Mouse (Mus musculus) cerebellum, postnatal 25 days (tissue): ENCODE data around the gene Sema3g.

Experiments
- DNase-seq, 2 experiments: peaks; one replicate each; pipeline ENCODE4 v3.0.0; 2021; ENCODE audit warnings: mixed read lengths in 2 of 2

Sema3g gene

DNA sequence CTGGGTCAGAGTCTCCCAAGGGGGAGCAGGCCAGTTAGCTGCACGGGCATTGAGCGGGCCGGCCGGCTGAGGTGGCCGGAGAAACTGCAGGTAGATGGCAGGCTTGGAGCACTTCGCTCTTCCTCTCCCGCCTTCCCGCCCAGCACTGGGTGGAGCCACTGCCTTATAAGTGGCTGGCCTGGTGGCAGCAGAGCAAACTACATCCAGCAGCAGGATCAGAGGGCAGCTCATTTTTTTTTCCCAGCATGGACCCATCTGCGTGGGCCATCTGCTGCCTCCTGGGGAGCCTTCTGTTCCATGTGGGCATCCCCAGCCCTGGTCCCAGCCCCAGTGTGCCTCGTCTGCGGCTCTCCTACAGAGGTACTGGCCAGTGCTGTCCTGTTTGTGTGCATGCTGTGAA lies at the start of gene Sema3g:
Gene Sema3g (plus strand): TSS at position 195 of the 400 bp plus-strand sequence.
- peak; percentile 83 to 85 for DNase-seq

DNA sequence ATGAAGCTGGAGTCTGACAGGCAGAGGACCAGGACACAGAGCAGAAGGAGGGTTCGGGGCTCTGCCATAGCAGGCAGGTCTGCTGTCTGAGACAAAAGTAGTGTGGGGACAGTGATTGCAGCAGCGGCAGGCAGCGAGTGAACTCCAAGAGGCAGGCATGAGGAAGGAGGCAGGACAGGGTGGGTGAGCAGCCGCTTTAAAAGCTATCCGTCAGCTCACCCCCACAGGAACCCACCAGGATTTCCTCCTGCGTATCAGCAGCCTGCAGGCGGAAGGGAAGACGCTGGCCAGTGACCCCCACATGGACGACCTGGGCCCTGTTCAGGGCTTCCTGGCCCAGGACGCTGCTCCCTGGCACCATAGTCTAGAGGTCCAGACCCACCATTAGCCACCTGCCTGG lies 49.2 kb upstream of the Sema3g start, which contains the start of gene Stab1:
Gene Stab1 (minus strand): TSS at position 217 of the 400 bp plus-strand sequence.
- no peak for DNase-seq

DNA sequence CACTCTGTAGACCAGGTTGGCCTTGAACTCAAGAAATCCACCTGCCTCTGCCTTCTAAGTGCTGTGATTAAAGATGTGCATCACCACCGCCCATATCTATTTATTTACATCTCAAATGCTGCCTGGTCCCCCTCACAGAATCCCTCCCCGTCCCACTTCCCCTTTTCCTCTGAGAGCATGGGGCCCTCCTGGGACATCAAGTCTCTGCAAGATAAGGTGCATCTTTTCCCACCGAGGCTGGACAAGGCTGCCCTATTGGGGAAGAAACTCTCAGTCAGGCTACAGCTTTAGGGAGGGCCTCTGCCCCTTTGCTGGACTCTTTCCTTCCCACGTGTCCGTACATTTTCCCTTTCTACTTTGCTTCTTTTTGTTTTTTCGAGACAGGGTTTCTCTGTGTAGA lies 48.2 kb upstream of the Sema3g start:
- no peak for DNase-seq

DNA sequence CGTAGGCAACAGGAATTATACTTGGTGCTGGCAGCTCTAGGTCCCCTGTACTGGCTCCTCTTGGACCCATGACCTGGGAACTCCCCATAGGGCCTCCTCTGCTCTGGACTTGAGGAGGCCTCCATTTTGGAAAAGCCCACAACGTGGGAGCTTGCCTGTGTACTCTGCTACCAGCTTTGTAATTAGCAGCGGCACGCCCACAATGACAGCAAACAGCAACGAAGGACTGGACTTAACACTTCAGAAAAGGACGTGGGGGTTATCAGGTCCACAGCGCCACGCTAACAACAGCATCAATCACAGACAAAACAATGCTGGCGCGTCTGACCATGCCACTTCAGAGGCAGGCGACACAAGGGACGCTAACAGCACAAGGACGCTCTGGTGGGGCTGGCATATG lies 46.7 kb upstream of the Sema3g start:
- DNase-seq = no peak

DNA sequence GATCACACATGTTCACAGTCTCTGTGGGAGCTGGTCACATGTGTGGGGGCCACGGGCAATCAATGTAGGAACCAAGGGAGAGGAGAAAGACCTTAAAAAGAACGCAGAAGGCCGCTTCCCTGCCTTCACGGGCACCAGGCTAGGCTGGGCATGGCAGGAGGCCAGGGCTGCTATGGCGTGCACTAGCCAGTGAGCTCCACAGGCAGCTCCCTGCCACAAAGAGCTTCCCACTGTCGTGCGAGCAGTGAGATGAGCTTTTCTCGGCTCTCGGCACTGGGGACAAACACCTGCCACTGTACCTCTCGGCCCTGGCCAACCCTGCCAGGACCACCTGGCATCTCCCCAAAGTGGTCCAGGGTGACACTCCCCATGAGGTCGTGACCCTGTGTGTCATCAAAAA lies 46.3 kb upstream of the Sema3g start:
- peak; percentile 80 to 88 for DNase-seq

DNA sequence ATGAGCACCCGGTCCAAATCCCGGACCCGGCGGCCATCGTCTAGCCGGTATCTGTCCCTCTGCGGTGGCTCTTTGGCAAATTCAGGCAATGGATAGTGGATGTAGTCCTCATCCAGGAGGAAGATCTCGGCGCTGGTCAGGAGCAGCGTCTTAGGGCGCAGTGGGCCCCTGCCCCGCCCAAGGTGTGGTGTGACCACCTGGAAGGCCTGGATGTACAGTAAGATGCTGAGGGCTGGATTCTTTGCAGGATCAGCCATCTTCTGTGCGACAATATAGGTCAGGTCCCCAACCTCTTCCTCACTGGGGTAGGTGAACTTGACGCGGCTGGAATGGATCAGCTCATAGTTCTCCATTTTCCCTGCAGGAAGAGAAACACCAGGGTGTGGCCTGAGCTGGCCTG lies 45.8 kb upstream of the Sema3g start:
- DNase-seq = peak in 1 of 2 experiments; percentile 40

DNA sequence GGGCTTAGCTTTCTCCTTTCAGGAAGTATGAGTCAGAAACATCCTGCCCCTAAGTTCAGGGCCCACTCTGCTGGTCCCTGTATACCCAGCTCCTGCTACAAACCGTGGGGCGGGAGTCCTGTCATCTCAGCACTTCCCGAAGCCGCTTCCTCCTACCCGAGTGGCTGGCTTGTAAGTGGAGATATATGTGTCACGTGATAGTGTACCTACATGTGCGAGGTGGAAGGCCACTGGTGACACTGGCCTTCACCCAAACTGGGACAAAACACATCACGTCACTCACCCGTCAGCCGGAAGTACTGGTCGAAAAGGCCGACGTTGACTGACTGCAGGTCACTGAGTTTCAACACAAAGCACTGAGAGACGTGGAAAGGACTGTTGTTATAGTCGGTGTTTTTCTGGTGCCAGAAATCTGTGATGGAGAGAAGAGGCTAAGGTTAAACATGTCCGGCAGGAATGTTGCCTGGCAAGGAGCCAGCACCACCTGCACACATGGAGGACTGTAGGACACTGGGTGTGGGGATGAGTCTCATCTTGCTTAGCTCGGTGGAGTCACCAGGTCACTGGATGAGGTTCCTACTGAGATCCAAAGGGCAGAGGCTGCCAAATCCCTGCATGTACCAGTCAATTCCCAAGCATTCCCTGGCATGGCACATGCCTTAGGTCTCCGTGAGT lies 44.7 kb upstream of the Sema3g start:
- peak; percentile 73 to 82 for DNase-seq

DNA sequence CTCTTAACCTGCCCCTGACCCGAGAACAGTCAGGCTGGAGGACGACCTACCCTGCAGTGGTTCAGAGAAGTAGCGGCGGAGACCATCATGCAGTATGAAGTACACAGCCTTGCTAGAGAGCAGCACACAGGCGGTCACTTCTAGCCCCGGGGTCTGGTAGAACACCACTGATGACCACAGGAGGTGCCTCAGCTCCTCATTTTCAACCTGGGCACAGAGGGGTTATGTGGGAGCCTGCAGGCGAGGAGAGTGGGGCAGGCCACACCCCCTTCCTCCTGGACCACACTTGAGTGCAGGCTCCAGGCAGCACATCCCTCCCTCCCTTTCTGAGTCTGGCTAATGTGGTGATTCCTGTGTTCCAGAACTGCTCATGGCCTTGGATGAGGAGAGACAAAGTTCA lies 44.1 kb upstream of the Sema3g start:
- DNase-seq = no peak

DNA sequence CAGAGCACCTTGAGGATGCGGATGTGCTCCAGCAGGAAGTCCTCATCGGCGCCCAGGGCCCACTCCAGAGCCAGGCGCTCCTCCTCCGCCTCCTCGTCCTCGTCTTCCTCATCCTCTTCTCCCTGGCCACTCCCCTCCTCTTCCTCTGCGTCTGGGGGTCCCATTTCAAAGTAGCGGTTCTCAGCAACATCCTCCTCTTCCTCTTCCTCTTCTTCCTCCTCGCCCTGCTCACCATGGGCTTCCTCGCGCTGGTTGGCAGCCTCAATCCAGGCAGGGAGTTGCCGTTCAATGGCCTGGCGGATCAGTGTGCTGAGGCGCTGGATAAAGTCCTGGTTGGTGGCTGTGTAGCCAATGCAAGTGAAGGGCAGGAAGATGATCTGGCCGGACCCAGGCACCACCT lies 40.4 kb upstream of the Sema3g start:
- no peak for DNase-seq

DNA sequence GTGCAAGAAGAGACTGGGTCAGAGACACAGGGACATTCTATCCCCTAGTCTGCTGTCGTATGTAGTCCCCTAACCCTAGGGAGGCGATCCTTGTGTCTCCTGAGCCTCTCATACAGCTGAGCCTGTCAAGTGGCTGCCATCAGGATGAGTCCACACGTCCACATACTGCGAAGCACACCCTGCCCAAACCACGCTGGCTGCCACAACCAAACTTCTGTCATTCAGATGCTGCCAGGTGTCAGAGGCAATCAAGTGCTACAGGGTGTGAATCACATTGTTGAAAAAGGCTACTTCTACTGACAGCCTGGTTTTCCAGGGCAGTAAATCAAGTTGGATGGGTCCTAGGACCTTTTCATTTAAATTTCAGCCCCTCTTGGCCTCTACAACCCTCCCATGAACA lies 39.9 kb upstream of the Sema3g start:
- no peak for DNase-seq

DNA sequence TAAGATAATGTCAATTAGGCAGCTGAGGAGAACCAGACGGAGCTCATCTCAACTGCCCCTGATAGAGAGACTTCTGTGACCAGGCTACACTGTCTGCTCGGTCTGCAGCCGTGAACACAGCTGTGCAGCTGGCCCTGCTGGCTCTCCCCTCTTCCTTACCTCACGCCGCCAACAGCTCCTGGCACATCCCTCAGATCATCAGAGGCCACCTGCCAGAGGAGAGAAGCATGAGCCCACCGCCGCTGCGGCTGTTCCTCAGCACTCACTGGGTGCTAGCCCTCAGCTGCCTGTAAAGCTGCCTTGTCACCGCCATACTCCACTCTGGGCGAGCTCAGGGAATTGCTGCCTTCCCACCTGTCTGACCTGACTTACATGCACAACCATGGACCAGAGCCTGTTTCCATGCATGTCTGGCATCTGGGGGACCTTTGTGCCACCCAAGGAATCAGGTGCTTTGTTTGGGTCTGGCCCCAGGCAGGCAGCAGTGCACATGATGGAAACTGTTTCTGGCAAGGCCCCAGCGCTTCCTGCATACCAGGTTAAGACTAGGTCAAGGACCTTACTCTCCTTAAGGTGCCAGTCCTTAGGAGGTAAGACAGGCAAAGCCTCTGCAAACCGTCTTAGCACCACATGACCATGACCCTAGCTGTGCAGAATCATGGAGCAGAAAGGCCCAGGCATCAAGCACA lies 37.8 kb upstream of the Sema3g start:
- peak in 1 of 2 experiments; percentile 20 for DNase-seq

DNA sequence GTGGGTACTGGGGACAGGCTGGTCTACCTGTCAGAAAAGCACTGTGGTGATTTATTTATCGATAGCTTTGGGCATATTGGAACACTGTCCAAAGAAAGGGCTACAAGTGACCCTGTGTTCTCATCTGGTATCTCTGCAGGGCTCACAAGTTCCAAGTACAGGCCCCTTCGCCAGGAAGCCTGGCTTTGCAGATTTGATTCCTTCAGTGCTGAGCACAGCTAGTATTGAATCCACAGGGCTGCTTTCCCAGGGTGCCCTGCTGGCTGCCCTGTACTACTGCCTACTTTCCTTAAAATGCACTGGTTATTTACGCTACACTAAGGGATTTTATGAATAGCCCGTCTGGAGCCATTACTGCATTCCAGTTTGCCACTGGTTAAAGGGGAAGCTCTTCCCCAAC lies 36.1 kb upstream of the Sema3g start:
- DNase-seq = no peak

DNA sequence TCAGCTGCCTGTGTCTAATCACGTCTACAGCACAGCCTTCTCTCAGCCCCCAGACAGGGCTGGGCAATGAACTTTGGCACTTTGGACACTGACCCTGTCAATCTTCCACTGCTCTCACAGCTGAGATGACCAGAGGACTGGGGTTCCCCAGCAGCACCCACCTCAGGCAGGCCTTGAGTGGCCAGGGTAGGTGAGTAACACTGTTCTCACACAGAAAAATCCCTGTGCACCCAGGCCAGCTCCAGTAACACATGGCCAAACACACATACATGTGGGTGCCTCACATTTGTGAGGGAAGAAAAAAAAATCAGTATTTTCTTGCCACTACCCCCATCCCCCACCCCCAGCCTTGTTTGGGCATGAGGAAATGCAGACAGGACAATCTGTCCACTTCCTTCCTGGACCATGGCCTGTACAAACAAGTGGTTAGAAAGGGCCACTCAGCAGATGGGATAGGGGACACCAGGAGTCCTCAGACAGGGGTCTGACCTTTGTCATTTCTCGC lies 34.8 kb upstream of the Sema3g start:
- DNase-seq = no peak

DNA sequence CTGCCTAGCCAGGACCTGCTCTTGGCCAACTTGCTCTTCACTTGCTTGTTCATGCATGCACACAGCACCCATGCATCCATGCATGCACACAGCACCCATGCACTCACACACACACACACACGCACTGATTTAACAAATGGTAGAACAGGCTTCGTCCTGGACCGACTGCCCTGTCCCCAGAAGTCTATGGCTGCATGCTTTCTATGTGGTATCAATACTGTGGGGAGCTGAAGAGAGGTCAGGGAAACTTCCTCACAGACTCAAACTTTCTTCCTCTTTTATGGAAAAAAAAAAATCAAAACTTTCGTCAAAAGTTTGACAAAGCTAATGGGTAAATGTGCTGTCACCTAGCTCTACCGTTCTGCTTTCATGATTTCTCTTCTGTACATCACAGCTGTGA lies 34.1 kb upstream of the Sema3g start:
- no peak for DNase-seq

DNA sequence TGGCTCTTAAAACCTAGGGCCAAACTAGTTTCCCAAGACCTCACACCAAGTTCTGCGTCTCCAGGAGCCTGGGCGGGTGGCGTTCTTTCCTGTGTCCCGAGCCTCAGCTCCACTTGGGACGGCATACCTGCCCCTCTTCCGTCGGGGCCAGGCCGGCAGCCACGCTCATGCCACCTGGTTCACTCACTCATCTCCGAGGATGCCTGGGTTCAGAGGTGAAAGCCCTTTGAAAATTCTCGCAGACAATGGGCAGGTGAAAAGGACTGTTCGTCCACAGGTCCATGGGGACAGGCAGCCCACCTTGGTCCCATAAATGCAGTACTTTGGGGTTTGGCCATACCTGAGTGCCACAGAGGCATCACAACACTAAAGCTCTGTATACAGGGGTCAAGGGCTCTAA lies 33.5 kb upstream of the Sema3g start:
- peak in 1 of 2 experiments; percentile 5 for DNase-seq

DNA sequence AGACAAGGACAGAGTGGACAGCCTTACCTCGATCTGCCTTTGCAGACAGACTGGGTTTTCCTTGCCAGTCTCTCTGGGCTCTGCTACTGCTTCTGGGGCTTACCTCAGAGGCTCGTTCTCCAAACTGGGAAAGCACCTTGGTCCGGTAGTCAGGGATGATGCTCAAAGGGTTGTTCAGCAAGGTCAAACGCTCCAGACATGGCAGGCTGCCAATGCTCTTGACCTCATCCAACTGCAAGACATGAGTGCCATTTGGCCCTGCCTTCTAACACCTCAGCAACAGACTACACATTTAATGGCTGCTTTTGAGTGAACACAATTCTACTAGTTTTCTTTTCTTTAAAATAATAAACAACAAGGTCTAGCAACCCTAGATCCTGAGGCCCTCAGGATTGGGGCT lies 31.0 kb upstream of the Sema3g start:
- DNase-seq = peak; percentile 33 to 57

DNA sequence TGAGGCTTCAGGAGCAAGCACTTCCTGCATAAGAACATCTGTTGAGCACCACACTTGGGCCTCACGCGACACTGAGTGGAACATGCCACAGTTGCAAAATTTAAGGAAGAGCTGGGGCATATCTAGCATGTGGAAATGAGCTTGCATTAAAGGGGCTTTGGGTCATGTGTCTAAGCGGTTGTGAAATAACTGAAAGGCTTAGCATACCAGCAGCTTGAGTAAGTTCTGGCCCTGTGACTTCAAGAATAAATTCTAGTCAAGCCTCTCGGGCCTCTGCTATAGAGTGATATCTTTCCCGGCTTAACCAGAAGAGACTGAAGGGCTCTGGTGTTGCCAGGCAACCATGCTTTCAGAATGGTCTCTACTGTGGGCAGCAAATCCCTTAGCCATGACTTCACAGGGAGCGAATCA lies 28.9 kb upstream of the Sema3g start:
- DNase-seq = no peak

DNA sequence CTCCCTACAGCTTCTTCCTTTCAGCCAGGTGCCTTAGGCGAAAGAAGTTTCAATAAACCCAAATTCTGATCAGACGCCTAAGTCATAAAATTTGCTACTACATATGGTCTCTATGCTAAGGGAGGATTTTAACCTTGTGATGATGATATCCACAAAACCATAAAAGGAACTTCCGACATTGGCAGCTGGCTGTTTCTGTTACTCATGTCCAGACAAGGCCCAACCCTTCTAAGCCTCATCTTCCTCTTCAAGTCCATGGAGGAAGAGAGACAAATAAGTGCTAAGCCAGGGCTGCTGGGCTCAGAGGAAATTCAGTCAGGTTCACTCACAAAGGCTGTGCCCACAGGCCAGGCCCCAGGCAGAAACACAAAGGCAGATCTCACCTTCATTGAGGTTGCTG lies 28.3 kb upstream of the Sema3g start:
- DNase-seq = no peak

DNA sequence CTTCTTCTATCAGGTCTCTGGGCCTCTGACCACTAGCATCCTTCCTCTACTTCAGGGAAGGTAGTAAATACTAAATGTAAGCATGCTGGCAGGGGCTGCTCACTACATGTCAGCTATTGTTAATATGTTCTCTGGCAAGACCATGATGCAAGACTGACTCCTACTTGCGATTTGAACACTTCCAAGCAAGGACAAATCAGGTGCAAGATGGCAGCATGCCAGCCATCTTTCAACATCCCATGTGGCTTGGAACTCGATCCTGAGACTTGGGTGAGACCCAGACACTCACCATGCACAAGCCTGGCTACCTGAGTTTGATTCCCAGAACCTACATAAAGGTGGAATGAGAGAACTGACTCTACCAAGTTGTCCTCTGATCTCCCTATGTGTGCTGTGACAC lies 25.7 kb upstream of the Sema3g start:
- DNase-seq = peak; percentile 41 to 65

DNA sequence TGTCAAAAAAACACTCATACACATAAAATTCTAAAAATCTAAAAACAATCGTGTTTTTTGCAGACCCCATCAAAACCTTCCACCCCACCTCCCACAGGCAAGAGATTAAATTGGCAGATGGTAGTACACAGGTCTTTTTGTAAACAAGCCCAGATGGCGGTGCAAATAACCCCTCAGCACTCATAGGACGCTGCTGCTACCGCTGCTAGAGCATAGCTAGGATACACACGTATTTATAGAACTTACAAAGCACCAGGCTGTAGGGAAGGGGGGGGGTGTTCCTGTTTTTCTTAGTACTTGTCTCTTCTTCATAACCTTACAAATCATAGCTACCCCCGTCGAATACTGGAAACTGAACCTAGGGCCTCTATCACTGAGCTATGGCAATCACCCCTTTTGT lies 23.9 kb upstream of the Sema3g start:
- peak; percentile 36 to 49 for DNase-seq

DNA sequence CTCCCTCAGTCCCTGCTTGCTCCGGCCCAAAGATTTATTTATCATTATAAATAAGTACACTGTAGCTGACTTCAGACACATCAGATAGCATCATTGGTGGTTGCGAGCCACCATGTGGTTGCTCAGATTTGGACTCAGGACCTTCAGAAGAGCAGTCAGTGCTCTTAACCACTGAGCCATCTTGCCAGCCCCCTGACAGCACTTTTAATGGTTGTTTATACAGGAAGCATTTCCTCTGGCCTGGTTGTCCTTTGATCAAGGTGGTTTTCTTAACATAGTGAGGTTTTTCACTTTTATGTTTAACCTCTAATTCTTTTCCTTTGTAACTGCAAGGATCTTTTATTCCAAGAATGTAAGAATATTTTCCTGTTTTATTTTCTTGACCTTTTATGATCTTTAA lies 23.2 kb upstream of the Sema3g start:
- no peak for DNase-seq

DNA sequence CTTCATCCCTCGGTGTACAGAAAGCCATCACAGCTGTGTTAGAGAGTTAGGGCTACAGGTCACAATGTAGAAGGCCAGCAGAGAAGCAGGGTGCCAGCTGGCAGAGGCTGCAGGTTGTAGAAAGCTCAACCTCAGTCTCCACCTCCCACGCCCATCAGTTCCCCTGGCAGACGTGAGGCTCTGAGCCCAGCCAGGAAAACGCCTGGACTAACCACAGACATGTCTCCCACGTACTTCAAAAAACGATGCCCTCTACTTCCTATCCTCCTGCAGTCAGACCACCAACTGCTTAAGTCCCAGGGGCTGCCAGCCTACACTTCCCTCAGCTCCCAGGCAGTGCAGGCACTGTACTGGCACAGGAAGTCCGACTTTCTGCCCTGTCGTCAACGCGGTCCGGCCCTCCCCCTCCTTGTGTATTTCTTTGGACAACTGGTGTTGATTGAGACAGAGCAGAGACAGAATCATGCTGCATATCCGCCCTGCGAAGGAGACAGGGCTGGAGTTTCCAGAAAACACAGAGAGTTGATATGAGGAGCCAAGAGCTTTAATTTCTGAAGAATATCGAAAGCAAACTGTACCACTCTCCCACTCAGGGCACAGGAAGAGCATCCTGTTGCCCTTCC lies 22.7 kb upstream of the Sema3g start:
- DNase-seq = peak; percentile 70 to 81

DNA sequence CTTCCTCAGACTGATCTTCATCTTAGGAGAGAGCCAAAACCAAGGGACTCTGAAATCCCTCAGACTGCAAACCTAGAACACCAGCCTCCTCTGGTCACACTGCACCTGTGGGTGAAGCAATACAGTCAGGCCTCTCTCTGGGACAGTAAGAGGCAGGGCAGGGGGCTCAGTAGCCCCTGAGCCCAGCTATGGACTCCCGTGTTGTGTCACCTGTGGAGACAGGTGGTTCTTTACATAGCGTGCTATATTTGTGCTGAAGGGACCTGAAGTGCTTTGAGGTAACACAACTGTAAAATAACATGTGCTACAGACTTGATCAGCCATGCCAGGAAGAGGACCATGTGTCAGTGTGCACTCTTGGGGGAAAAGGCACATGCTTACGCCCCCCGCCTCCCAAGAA lies 22.1 kb upstream of the Sema3g start:
- no peak for DNase-seq

DNA sequence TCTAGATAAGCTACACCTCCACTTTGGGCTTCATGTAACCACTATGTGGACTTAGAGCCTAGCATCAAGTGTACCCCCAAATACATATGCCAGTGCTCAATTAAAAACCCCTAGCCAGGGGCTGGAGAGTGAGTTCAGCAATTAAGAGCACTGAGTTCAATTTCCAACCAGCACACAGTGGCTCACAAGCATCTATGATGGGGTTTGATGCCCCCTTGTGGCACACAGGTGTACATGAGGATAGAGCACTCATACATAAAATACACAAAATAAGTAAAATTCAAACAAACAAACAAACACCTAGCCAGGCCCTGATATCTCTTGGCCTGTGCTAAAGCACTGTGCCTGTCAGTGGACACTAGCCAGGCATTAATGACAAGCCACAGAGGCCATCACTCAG lies 21.7 kb upstream of the Sema3g start:
- DNase-seq = peak; percentile 52 to 72
